Mouse (Mus musculus) lung, embryonic 14.5 days (tissue): ENCODE measurements around the gene Gga3. TPM values are rescaled to one million over a fixed set of nuclear protein-coding genes. Genes with fewer than 3 reads are reported as not detected.

Source experiments
- ATAC-seq: fragments of 200-750 bp; cut with Nextera tagmentation; 2 replicates; pipeline ENCODE4 v1.8.0; 2017; ENCODE audit warnings: mild to moderate bottlenecking, moderate TSS enrichment, moderate library complexity; ENCODE audit not compliant: insufficient read depth
- DNase-seq: peaks from one replicate; pipeline ENCODE4 v3.0.0-alpha.2; 2015
- H3K27ac ChIP-seq: fragments of 300-500 bp; sonication (generic); 2 replicates; pipeline ENCODE4 v1.5.1; 2014; ENCODE audit warnings: low read depth, mild to moderate bottlenecking, moderate library complexity
- H3K27me3 ChIP-seq: fragments of 300-500 bp; sonication (generic); 2 replicates; pipeline ENCODE4 v1.6.1; 2014; ENCODE audit warnings: low read length, control low read depth; ENCODE audit not compliant: insufficient read depth
- H3K36me3 ChIP-seq: fragments of 300-500 bp; sonication (generic); 2 replicates; pipeline ENCODE4 v1.6.1; 2014; ENCODE audit warnings: control low read depth; ENCODE audit not compliant: insufficient read depth
- H3K4me1 ChIP-seq: fragments of 300-500 bp; sonication (generic); 2 replicates; pipeline ENCODE4 v1.6.1; 2014; ENCODE audit warnings: antibody characterized with exemption, control low read depth; ENCODE audit not compliant: insufficient read depth
- H3K4me2 ChIP-seq: fragments of 300-500 bp; sonication (generic); 2 replicates; pipeline ENCODE4 v1.6.1; 2014; ENCODE audit warnings: mild to moderate bottlenecking
- H3K4me3 ChIP-seq: fragments of 300-500 bp; sonication (generic); 2 replicates; pipeline ENCODE4 v1.5.1; 2014; ENCODE audit warnings: low read depth, low read length
- H3K9ac ChIP-seq: fragments of 300-500 bp; sonication (generic); 2 replicates; pipeline ENCODE4 v1.6.1; 2014
- H3K9me3 ChIP-seq: fragments of 300-500 bp; sonication (generic); 2 replicates; pipeline ENCODE4 v1.6.1; 2016; ENCODE audit warnings: low read depth, low read length, control low read depth
- CTCF ChIP-seq: IDR thresholded peaks from 2 replicates; pipeline ENCODE4 v1.5.1; 2016; ENCODE audit warnings: antibody characterized with exemption, low read depth
- WGBS: fragments of 180-500 bp; shearing (Covaris S2); extraction: QIAGEN DNeasy Blood & Tissue Kit; methylation state at CpG from one replicate; pipeline ENCODE4 v1.1.7; 2014; 5-methylcytosine and 5-hydroxymethylcytosine counted together
- polyA plus RNA-seq: library from polyadenylated mRNA; unstranded; fragments of >200 nt; fragmentation: Nextera tagmentation; extraction: Ambion mirVana; gene quantifications from 2 replicates; pipeline ENCODE4 v1.2.1, GENCODE M21; 2014

The Gga3 gene
- polyA plus RNA-seq, 1 experiment from 2014 or later = 22.7 TPM

GRCm38 (mm10) chr11:115586403-115586802 is 17.4 kb downstream of the Gga3 start:
- Histone ChIP-seq H3K36me3 (peaks cover 97% of the 10 kb centered on the region), H3K4me1 (no peaks in the 10 kb centered on the region), H3K27ac (no peak overlapping the region), H3K4me2 (no peak overlapping the region), H3K27me3 (no peaks in the 10 kb centered on the region), H3K4me3 (no peak overlapping the region), H3K9ac (no peak overlapping the region), H3K9me3 (no peaks in the 10 kb centered on the region)
- DNase-seq (no peak), ATAC-seq (no peak)
- 86% methylated on average over 9 of the region's 9 CpGs for WGBS
- no peak for TF ChIP-seq CTCF

GRCm38 (mm10) chr11:115585573-115586100 is 18.2 kb downstream of the Gga3 start:
- TF ChIP-seq CTCF = no peak
- no peaks in the 10 kb centered on the region for H3K9me3 ChIP-seq
- no peak overlapping the region for H3K4me2 ChIP-seq
- no peak overlapping the region for H3K27ac ChIP-seq
- no peaks in the 10 kb centered on the region for H3K27me3 ChIP-seq
- DNase-seq (no peak), ATAC-seq (no peak)
- WGBS = 85% methylated on average over 7 of the region's 7 CpGs
- H3K36me3 ChIP-seq = peaks cover 97% of the 10 kb centered on the region
- no peak overlapping the region for H3K4me3 ChIP-seq
- H3K9ac ChIP-seq = no peak overlapping the region
- H3K4me1 ChIP-seq = no peaks in the 10 kb centered on the region

- no peak for ATAC-seq
- no peak overlapping the region for H3K4me2 ChIP-seq
- no peak overlapping the region for H3K4me3 ChIP-seq
- DNase-seq = no peak
- TF ChIP-seq CTCF = no peak
- no peaks in the 10 kb centered on the region for H3K9me3 ChIP-seq
- H3K27ac ChIP-seq = no peak overlapping the region
- WGBS = 81% methylated on average over 10 of the region's 10 CpGs
- peaks cover 96% of the 10 kb centered on the region for H3K36me3 ChIP-seq
- H3K9ac ChIP-seq = no peak overlapping the region
- H3K27me3 ChIP-seq = no peaks in the 10 kb centered on the region
- H3K4me1 ChIP-seq = no peaks in the 10 kb centered on the region
Measured at GRCm38 (mm10) chr11:115584376-115585073, 19.3 kb downstream of the Gga3 start.

GRCm38 (mm10) chr11:115582913-115583606 is 20.8 kb downstream of the Gga3 start:
- WGBS = 77% methylated on average over 10 of the region's 10 CpGs
- TF ChIP-seq CTCF = no peak
- no peak for ATAC-seq
- Histone ChIP-seq H3K4me2 (no peak overlapping the region), H3K27ac (no peak overlapping the region), H3K9ac (no peak overlapping the region), H3K27me3 (no peaks in the 10 kb centered on the region), H3K9me3 (no peaks in the 10 kb centered on the region), H3K36me3 (peaks cover 99% of the 10 kb centered on the region), H3K4me1 (no peaks in the 10 kb centered on the region), H3K4me3 (no peak overlapping the region)
- no peak for DNase-seq

GRCm38 (mm10) chr11:115579080-115579479 is 24.8 kb downstream of the Gga3 start:
- no peak overlapping the region for H3K27ac ChIP-seq
- TF ChIP-seq CTCF = no peak
- no peaks in the 10 kb centered on the region for H3K27me3 ChIP-seq
- H3K36me3 ChIP-seq = peaks cover 71% of the 10 kb centered on the region
- no peak overlapping the region for H3K9ac ChIP-seq
- ATAC-seq (no peak), DNase-seq (no peak)
- no peak overlapping the region for H3K4me2 ChIP-seq
- H3K9me3 ChIP-seq = no peaks in the 10 kb centered on the region
- H3K4me3 ChIP-seq = no peak overlapping the region
- no peaks in the 10 kb centered on the region for H3K4me1 ChIP-seq

GRCm38 (mm10) chr11:115564961-115565360 is 38.9 kb downstream of the Gga3 start:
- no peaks in the 10 kb centered on the region for H3K9me3 ChIP-seq
- TF ChIP-seq CTCF = no peak
- ATAC-seq = no peak
- peak overlapping the region; percentile 69 for H3K4me2 ChIP-seq
- peaks cover 41% of the 10 kb centered on the region for H3K36me3 ChIP-seq
- no peaks in the 10 kb centered on the region for H3K27me3 ChIP-seq
- DNase-seq = no peak
- H3K27ac ChIP-seq = no peak overlapping the region
- H3K9ac ChIP-seq = peak overlapping the region; percentile 68
- WGBS = 14% methylated on average over 7 of the region's 7 CpGs
- H3K4me3 ChIP-seq = peak overlapping the region; percentile 72
- H3K4me1 ChIP-seq = 0 out of 2 replicates have a peak, but pooled peaks cover 5% of the 10 kb centered on the region
